Mouse (Mus musculus): Measurements from ENCODE around the gene Sept11. TPM values are rescaled to one million over a fixed set of nuclear protein-coding genes. Genes with fewer than 3 reads are reported as not detected.
A peak's percentile ranks its signal among the peaks of the same experiment; 100 is the strongest.

Gene Sept11
- polyA plus RNA-seq, 1 experiment from 2014 or later = 251 TPM

DNA sequence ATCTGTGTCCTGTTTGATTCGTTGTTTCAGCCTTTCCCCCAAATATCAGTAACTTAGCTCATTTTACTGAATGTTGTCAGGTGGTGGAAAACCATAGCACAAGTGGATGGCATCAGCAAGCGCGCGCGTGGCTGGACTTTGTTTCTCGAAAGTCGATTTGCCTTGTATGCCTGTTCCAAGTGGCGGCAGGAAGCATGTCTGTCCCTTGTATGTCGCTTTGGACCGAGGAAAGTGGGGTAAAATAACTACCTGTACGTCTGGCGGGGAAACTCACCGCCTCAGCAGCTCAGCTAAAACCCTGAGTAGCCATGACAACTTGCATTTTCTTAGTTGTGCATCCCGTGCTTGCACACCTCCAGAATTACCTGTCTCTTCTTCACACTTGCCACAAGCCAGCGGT lies 78.2 kb downstream of the Sept11 start:
- Histone ChIP-seq H3K27ac (ENCODE audit: low read depth, low read length) (no peak overlapping the region), H3K4me2 (no peak overlapping the region), H3K4me1 (ENCODE audit: control insufficient read depth, insufficient read depth, low read length) (no peaks in the 10 kb centered on the region), H3K4me3 (ENCODE audit: low read depth, low read length) (no peak overlapping the region), H3K9ac (ENCODE audit: low read length) (no peak overlapping the region), H3K27me3 (ENCODE audit: control insufficient read depth, insufficient read depth, low read length) (no peaks in the 10 kb centered on the region), H3K36me3 (ENCODE audit: control insufficient read depth, insufficient read depth, low read length) (peaks cover 21% of the 10 kb centered on the region), H3K9me3 (ENCODE audit: control insufficient read depth, low read length) (no peaks in the 10 kb centered on the region)
- WGBS = 95% methylated on average over 15 of the region's 15 CpGs
- DNase-seq (ENCODE audit: low spot score, missing footprints) (no peak), ATAC-seq (ENCODE audit: low FRiP score) (no peak)

- Histone ChIP-seq H3K27ac (ENCODE audit: low read depth, low read length) (no peak overlapping the region), H3K4me2 (no peak overlapping the region), H3K27me3 (ENCODE audit: control insufficient read depth, insufficient read depth, low read length) (no peaks in the 10 kb centered on the region), H3K9me3 (ENCODE audit: control insufficient read depth, low read length) (no peaks in the 10 kb centered on the region), H3K4me1 (ENCODE audit: control insufficient read depth, insufficient read depth, low read length) (no peaks in the 10 kb centered on the region), H3K4me3 (ENCODE audit: low read depth, low read length) (no peak overlapping the region), H3K9ac (ENCODE audit: low read length) (no peak overlapping the region), H3K36me3 (ENCODE audit: control insufficient read depth, insufficient read depth, low read length) (peaks cover 15% of the 10 kb centered on the region)
- WGBS = 85% methylated on average over 6 of the region's 6 CpGs
- no peak for ATAC-seq (ENCODE audit: low FRiP score)
- no peak for DNase-seq (ENCODE audit: low spot score, missing footprints)
Measured at GRCm38 (mm10) chr5:93172536-93172935, 79.3 kb downstream of the Sept11 start.

DNA sequence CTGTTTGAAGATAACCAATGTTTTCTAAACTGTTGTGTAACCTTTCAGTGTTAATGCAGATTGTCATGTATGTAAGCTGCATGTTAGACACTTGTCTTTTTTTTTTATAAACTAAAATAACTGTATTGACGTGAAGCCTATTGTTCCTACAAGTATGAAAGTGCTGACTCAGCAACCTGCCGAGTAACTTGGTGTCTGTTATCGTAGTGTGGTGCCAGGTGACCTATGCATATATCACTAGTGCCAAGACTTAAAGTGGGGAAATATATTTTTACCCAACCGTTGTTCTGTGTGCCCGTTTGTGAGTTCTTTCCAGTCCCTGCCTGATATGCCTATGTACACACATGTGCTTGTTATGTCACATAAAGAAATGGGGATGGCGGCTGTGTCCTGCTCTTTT lies 81.4 kb downstream of the Sept11 start:
- Histone ChIP-seq H3K27me3 (ENCODE audit: control insufficient read depth, insufficient read depth, low read length) (no peaks in the 10 kb centered on the region), H3K4me3 (ENCODE audit: low read depth, low read length) (no peak overlapping the region), H3K36me3 (ENCODE audit: control insufficient read depth, insufficient read depth, low read length) (peaks cover 11% of the 10 kb centered on the region), H3K27ac (ENCODE audit: low read depth, low read length) (no peak overlapping the region), H3K9ac (ENCODE audit: low read length) (no peak overlapping the region), H3K4me2 (no peak overlapping the region), H3K4me1 (ENCODE audit: control insufficient read depth, insufficient read depth, low read length) (no peaks in the 10 kb centered on the region), H3K9me3 (ENCODE audit: control insufficient read depth, low read length) (no peaks in the 10 kb centered on the region)
- WGBS = 91% methylated on average over 6 of the region's 6 CpGs
- ATAC-seq (ENCODE audit: low FRiP score) (no peak), DNase-seq (ENCODE audit: low spot score, missing footprints) (no peak)

DNA sequence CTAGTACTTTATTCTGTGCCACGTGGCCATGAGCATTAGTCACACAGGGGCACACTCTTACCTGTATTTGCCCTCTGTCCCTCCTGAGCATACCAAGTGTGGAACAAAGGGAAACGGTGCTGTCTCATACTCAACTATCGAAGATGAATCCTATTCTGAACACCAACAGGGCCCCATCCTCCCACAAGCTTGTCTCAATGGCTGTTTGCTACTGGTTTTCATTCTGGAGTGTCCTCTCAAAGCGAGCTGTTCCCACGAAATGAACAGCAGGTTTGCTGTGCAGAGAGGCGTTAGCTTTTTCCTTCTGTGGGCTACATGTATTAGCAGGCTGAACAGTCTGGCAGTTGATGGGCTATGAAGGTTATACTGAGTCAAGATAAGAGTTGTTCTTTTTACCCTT lies 85.4 kb downstream of the Sept11 start:
- Histone ChIP-seq H3K27me3 (ENCODE audit: control insufficient read depth, insufficient read depth, low read length) (no peaks in the 10 kb centered on the region), H3K4me1 (ENCODE audit: control insufficient read depth, insufficient read depth, low read length) (no peaks in the 10 kb centered on the region), H3K9me3 (ENCODE audit: control insufficient read depth, low read length) (no peaks in the 10 kb centered on the region), H3K4me3 (ENCODE audit: low read depth, low read length) (no peak overlapping the region), H3K27ac (ENCODE audit: low read depth, low read length) (no peak overlapping the region), H3K4me2 (no peak overlapping the region), H3K36me3 (ENCODE audit: control insufficient read depth, insufficient read depth, low read length) (peaks cover 4% of the 10 kb centered on the region), H3K9ac (ENCODE audit: low read length) (no peak overlapping the region)
- WGBS = 84% methylated on average over 6 of the region's 6 CpGs
- DNase-seq (ENCODE audit: low spot score, missing footprints) (no peak), ATAC-seq (ENCODE audit: low FRiP score) (no peak)

- H3K27ac ChIP-seq (ENCODE audit: low read depth, low read length) = no peak overlapping the region
- no peaks in the 10 kb centered on the region for H3K27me3 ChIP-seq (ENCODE audit: control insufficient read depth, insufficient read depth, low read length)
- H3K4me1 ChIP-seq (ENCODE audit: control insufficient read depth, insufficient read depth, low read length) = no peaks in the 10 kb centered on the region
- no peak overlapping the region for H3K9ac ChIP-seq (ENCODE audit: low read length)
- no peak for ATAC-seq (ENCODE audit: low FRiP score)
- H3K9me3 ChIP-seq (ENCODE audit: control insufficient read depth, low read length) = no peaks in the 10 kb centered on the region
- H3K36me3 ChIP-seq (ENCODE audit: control insufficient read depth, insufficient read depth, low read length) = peaks cover 6% of the 10 kb centered on the region
- no peak overlapping the region for H3K4me2 ChIP-seq
- H3K4me3 ChIP-seq (ENCODE audit: low read depth, low read length) = no peak overlapping the region
- 90% methylated on average over 2 of the region's 2 CpGs for WGBS
- no peak for DNase-seq (ENCODE audit: low spot score, missing footprints)
Measured at GRCm38 (mm10) chr5:93180252-93180651, 87.0 kb downstream of the Sept11 start.

DNA sequence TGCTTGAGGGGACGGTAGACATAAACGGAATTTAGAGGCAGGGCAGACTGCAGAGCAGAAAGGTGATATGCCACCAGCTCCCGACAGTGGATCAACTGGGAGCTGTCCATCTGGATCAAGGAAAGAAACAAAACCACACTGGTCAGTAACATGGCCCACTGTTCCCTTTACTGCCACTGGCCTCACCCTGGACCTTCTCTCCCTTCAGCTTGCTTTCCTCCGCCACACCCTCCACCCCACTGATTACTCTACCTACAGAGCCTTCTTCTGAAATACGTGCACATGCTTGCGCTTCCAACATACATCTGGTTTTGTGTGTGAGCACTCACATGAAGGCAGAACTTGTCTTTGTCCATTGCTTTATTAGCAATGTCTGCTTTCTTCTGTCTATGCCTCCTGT lies 90.1 kb downstream of the Sept11 start:
- Histone ChIP-seq H3K27ac (ENCODE audit: low read depth, low read length) (no peak overlapping the region), H3K36me3 (ENCODE audit: control insufficient read depth, insufficient read depth, low read length) (peaks cover 16% of the 10 kb centered on the region), H3K9me3 (ENCODE audit: control insufficient read depth, low read length) (no peaks in the 10 kb centered on the region), H3K4me3 (ENCODE audit: low read depth, low read length) (no peak overlapping the region), H3K9ac (ENCODE audit: low read length) (no peak overlapping the region), H3K4me1 (ENCODE audit: control insufficient read depth, insufficient read depth, low read length) (no peaks in the 10 kb centered on the region), H3K4me2 (no peak overlapping the region), H3K27me3 (ENCODE audit: control insufficient read depth, insufficient read depth, low read length) (no peaks in the 10 kb centered on the region)
- WGBS = 89% methylated on average over 6 of the region's 6 CpGs
- ATAC-seq (ENCODE audit: low FRiP score) (no peak), DNase-seq (ENCODE audit: low spot score, missing footprints) (no peak)

DNA sequence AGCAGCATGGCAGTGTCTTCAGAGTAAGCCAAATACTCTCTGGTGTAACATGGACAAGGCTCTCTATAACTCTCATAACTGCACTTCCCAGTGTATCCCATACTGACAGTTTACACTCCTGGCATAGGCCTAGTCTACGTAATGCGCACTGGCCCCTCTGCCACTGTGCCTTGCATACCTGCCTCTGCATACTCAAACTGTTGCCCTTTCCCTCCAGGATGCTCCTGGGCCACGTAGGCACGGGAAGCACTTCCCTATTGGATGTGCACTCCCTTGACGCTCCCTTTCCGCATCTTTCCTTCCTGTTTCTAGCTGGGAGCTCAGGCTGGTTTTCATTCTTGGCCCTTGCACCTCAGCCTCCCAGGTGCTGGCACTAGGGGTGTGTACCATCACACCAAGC lies 91.3 kb downstream of the Sept11 start:
- DNase-seq (ENCODE audit: low spot score, missing footprints) (no peak), ATAC-seq (ENCODE audit: low FRiP score) (no peak)
- Histone ChIP-seq H3K4me1 (ENCODE audit: control insufficient read depth, insufficient read depth, low read length) (no peaks in the 10 kb centered on the region), H3K9ac (ENCODE audit: low read length) (no peak overlapping the region), H3K4me3 (ENCODE audit: low read depth, low read length) (no peak overlapping the region), H3K4me2 (no peak overlapping the region), H3K9me3 (ENCODE audit: control insufficient read depth, low read length) (no peaks in the 10 kb centered on the region), H3K27me3 (ENCODE audit: control insufficient read depth, insufficient read depth, low read length) (no peaks in the 10 kb centered on the region), H3K27ac (ENCODE audit: low read depth, low read length) (no peak overlapping the region), H3K36me3 (ENCODE audit: control insufficient read depth, insufficient read depth, low read length) (peaks cover 19% of the 10 kb centered on the region)
- WGBS = 89% methylated on average over 6 of the region's 6 CpGs

- DNase-seq (ENCODE audit: low spot score, missing footprints) (peak; percentile 74), ATAC-seq (ENCODE audit: low FRiP score) (no peak)
- Histone ChIP-seq H3K4me3 (ENCODE audit: low read depth, low read length) (no peak overlapping the region), H3K9ac (ENCODE audit: low read length) (no peak overlapping the region), H3K4me2 (no peak overlapping the region), H3K4me1 (ENCODE audit: control insufficient read depth, insufficient read depth, low read length) (no peaks in the 10 kb centered on the region), H3K27me3 (ENCODE audit: control insufficient read depth, insufficient read depth, low read length) (no peaks in the 10 kb centered on the region), H3K27ac (ENCODE audit: low read depth, low read length) (no peak overlapping the region), H3K36me3 (ENCODE audit: control insufficient read depth, insufficient read depth, low read length) (peaks cover 16% of the 10 kb centered on the region), H3K9me3 (ENCODE audit: control insufficient read depth, low read length) (no peaks in the 10 kb centered on the region)
- 82% methylated on average over 3 of the region's 3 CpGs for WGBS
Measured at GRCm38 (mm10) chr5:93189607-93190006, 96.4 kb downstream of the Sept11 start.

DNA sequence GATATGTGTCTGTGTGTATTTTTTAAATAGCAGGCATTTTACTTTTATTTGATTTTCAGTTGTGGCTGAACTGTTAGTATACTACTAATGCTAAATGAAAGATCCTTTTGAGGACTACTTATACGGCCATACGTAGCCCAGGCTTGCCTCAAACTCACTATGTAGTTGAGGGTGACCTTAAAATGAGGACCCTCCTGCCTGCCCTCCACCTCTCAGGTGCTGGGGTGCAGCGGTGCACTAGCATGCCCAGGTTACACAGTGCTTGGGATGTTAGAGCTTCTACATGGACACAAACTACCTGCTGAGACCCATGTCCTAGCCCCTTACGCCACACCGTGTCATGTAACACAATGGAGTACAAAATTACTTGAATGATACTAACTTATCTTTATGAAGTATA lies 97.2 kb downstream of the Sept11 start:
- Histone ChIP-seq H3K27me3 (ENCODE audit: control insufficient read depth, insufficient read depth, low read length) (no peaks in the 10 kb centered on the region), H3K4me3 (ENCODE audit: low read depth, low read length) (no peak overlapping the region), H3K4me1 (ENCODE audit: control insufficient read depth, insufficient read depth, low read length) (no peaks in the 10 kb centered on the region), H3K27ac (ENCODE audit: low read depth, low read length) (no peak overlapping the region), H3K36me3 (ENCODE audit: control insufficient read depth, insufficient read depth, low read length) (peaks cover 13% of the 10 kb centered on the region), H3K4me2 (no peak overlapping the region), H3K9me3 (ENCODE audit: control insufficient read depth, low read length) (no peaks in the 10 kb centered on the region), H3K9ac (ENCODE audit: low read length) (no peak overlapping the region)
- DNase-seq (ENCODE audit: low spot score, missing footprints) = peak; percentile 56
- no peak for ATAC-seq (ENCODE audit: low FRiP score)
- 94% methylated on average over 5 of the region's 5 CpGs for WGBS

DNA sequence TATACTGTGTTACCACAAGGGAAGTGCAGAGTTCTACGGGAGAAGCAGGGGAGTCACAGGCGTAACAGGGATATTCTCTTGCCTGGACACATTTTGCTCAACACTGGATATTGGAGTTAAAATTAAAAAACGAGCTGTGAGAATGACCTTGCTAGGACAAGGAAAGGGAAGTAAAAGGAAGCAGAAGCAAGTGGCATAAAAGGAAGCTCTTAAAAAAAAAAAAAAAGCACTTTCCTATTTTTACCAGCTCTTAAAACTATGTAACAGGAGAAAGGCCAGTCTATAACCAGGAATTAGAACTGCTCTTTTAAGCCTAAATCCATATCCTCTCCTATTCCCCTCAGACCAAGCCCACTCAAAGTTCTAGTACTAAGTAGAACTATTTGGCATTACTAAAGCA lies 105.0 kb downstream of the Sept11 start:
- Histone ChIP-seq H3K36me3 (ENCODE audit: control insufficient read depth, insufficient read depth, low read length) (peaks cover 6% of the 10 kb centered on the region), H3K4me3 (ENCODE audit: low read depth, low read length) (no peak overlapping the region), H3K4me1 (ENCODE audit: control insufficient read depth, insufficient read depth, low read length) (no peaks in the 10 kb centered on the region), H3K4me2 (no peak overlapping the region), H3K27me3 (ENCODE audit: control insufficient read depth, insufficient read depth, low read length) (no peaks in the 10 kb centered on the region), H3K9me3 (ENCODE audit: control insufficient read depth, low read length) (no peaks in the 10 kb centered on the region), H3K9ac (ENCODE audit: low read length) (no peak overlapping the region), H3K27ac (ENCODE audit: low read depth, low read length) (no peak overlapping the region)
- 90% methylated on average over 3 of the region's 3 CpGs for WGBS
- ATAC-seq (ENCODE audit: low FRiP score) = no peak
- no peak for DNase-seq (ENCODE audit: low spot score, missing footprints)

Measured in midbrain, embryonic 11.5 days (tissue).